Mouse (Mus musculus) brain, embryonic 14.5 days (tissue): ENCODE results near the gene Adssl1.

Source experiments
- CTCF ChIP-seq: fragments of 200-500 bp; IDR thresholded peaks from 2 replicates; pipeline ENCODE4 v1.5.1; 2012; ENCODE audit warnings: inconsistent platforms, mild to moderate bottlenecking, moderate library complexity, borderline replicate concordance; ENCODE audit not compliant: insufficient read depth, insufficient read length; ENCODE audit errors: extremely low read depth
- POLR2A ChIP-seq: fragments of 200-500 bp; IDR thresholded peaks from 2 replicates; pipeline ENCODE4 v1.6.1; 2012; ENCODE audit warnings: mild to moderate bottlenecking, inconsistent platforms, borderline replicate concordance; ENCODE audit not compliant: poor library complexity, insufficient read depth, insufficient read length, severe bottlenecking; ENCODE audit errors: extremely low read depth

DNA sequence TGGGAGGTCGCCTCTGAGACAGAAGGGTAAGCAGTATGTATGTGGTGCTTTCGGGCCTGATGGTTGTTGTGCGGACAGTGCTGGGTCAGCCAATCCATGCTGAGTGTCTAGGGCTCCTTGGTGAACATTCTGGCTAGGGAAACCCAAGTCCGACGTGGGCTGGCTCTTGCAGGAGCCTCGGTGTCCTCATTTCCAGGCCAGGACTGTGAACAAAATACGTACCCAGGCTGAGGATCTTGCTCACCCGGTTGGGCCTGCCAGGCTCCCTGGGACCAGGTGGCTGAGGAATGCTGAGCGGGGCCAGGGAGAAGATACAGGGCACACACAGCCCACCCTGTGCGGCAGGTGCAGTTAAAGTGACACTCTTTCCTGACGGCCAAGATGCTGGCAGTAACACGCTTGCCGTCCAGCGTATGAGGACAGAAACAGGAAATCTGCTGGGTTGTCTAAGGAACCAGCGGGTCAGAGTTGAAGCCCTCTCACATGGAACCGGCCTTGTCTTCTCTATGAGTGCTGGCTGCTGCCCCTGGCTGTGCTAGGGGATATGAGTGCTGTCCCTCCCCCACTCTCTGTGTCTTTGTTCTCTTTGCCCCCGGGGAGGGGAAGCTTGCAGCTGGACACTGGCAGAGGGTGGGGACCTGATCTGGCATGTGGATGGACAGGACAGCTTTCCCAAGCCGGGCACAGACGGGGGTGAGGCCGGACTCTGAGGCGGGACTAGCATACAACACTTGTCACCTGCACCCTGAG lies 26.7 kb upstream of the Adssl1 start:
- TF ChIP-seq CTCF = no peak
- TF ChIP-seq POLR2A = no peak
